Mouse (Mus musculus) layer of hippocampus, adult 9-11 months (tissue): ENCODE results near the gene Cpb2.

Source experiments
- DNase-seq: peaks from one replicate; pipeline ENCODE4 v3.0.0; 2022

Gene Cpb2

DNA sequence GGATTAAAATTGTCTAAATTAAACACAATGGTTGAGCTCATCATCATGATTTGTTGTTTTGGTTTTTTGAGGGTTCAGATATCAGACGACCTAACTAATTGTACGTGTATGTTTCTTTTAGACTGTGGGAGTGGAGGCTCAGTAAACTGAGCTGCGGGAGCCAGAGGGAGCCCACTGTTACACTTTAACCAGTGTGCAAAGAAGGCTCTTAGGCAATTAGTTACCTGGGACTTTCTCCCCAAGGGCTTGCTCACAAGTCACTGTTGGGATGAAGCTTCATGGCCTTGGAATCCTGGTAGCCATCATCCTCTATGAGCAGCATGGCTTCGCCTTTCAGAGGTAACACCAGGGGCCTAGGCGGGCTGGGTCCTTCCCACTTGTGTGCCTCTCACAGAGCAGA is at the start of gene Cpb2:
Gene Cpb2 (plus strand): TSS at position 201 of the 400 bp plus-strand sequence.
- no peak for DNase-seq

DNA sequence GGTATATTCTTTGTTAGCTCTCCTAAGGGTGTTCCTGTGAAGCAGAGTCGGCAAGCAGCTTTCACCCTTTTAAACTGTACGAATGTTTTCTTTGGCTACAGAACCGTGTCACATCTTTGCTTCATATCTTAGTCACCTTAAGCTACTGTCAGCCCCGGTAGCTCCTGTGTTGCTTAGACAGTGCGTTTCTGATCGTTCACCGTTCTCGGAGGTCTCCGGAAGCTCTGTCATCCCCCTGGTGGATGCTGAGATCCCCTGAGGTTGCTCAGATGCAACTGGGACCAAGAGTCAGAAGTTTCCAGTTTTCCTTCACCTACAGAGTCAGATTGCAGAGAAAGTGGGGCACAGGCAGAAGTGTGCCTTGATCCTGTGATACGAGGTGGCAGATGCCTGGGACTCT is 49.7 kb upstream of the Cpb2 start:
- DNase-seq: no peak

- no peak for DNase-seq
Measured at GRCm38 (mm10) chr14:75192858-75193257, 49.2 kb upstream of the Cpb2 start.

GRCm38 (mm10) chr14:75195530-75195929 is 46.6 kb upstream of the Cpb2 start:
- DNase-seq: no peak

- peak; percentile 30 for DNase-seq
Measured at GRCm38 (mm10) chr14:75197027-75197426, 45.1 kb upstream of the Cpb2 start.

- DNase-seq: no peak
Measured at GRCm38 (mm10) chr14:75197660-75198059, 44.4 kb upstream of the Cpb2 start.

DNA sequence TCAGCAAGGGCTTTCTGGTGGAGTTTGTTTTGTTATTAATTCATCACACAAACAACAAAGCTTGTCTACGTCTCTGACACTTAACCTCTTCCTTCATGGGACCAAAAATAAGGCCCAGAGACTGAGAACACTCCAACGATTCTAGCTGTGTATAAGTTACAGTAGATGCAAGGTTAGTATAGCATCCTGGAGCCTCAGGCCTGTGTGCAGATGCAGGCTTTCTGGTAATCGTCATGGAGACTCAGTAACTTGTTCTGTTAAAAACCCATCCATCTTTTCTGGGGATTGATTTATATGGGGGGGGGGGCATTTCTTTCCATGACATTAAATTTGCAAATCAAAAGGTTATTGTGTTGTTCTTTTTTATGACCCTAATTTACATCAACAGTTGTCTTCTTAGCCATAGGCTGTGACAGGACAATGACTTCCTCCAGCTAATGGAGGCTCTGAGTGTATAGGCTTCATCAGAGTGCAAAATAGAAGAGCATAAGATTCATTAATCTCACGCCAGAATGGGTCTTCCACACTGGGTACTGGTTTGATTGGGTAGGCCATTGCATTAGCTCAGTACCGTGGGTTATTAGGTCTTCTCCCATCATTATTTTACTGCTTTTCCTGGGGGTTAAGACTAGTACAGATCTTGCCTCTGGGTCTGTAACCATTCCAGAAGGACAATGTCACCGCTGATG is 36.6 kb upstream of the Cpb2 start:
- DNase-seq: no peak

DNA sequence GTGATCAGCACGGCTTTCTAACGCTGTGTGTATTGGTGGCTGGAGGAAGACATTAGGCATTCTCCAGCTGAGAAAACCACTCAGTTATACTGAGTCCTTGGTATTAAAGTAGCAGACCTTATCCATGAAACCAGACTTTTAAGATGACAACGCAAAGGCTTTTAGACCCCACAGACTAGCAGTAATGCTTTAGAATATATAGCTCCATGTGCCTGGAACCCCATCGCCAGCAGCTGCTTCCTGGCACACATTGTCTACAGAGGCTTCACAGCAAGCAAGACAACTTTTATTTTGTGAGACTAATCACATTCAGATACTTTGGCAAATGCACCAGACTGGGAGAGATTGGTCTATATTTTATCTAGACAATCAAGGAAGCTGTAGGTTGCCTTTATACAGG is 35.8 kb upstream of the Cpb2 start:
- DNase-seq: no peak

- no peak for DNase-seq
Measured at GRCm38 (mm10) chr14:75208572-75209151, 33.4 kb upstream of the Cpb2 start.

GRCm38 (mm10) chr14:75213752-75214151 is 28.3 kb upstream of the Cpb2 start:
- no peak for DNase-seq

DNA sequence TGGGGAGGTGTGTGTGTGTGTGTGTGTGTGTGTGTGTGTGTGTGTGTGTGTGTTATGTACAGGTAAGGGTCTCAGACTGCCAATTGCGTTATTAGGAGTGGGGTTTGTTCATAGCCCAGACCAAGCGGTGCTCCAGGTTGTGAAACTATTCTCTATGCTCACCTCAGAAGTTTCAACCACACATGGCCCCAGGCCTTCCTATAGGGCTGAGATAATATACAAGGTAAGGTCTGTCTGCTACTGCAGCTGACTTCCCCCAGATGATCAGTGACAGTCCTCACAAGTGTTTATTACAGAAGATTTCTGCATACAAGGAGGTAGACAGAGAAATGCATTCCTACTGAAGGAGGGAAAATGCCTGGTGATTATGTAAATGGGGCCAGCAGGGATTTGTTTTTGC is 23.2 kb upstream of the Cpb2 start:
- DNase-seq: no peak

GRCm38 (mm10) chr14:75219250-75219913 is 22.7 kb upstream of the Cpb2 start:
- DNase-seq: no peak

GRCm38 (mm10) chr14:75222386-75222785 is 19.7 kb upstream of the Cpb2 start:
- DNase-seq: no peak

DNA sequence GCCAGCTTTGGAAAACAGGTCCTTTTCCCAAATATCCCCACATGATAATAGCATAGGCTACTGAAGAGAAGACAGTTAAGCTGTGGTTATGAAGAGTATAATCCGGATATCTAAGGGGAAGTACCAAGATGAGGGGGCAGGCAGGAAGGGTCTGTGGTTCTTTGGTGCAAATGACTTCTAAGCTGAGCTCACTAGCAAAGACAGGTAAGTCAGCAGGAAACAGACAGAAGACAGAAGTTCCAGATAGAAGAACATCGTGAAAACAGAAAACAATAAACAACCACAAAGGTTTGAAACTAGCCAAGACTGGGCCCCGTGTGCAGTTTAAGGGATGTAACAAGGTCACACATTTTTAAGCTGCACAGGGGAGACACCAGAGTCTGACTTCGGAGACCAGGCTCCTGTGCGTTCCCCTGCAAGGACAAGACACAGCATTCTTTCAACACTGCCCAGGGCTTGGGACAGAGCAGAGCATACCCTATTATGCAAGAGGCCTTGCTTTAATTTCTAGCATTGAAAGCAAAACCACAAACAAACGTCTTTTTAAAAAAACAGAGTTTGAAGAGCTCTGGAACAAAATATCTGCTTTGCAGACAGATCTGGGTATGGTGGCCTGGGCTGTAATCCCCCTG is 14.5 kb upstream of the Cpb2 start:
- no peak for DNase-seq

GRCm38 (mm10) chr14:75229834-75230233 is 12.3 kb upstream of the Cpb2 start:
- peak; percentile 15 for DNase-seq

GRCm38 (mm10) chr14:75233070-75233469 is 9.0 kb upstream of the Cpb2 start:
- no peak for DNase-seq

DNA sequence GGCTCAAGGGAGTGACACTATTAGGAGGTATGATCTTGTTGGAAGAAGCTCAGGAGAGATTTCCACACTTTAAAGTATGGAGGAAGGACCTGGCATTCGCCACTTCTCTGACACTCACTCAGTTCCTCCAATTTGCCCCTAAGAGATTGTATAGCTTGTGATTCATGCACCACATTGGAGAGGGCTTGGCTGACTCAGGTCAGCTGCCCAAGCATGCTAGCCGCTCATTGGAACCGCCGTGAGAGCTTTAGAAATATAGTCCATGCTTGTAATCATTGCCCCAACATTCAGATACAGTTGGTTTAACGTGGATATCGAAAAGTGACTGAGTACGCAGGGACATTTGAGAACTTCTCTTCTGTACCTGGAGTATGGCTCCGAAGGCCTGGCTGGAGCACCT is 6.5 kb upstream of the Cpb2 start:
- DNase-seq: no peak

- peak; percentile 50 for DNase-seq
Measured at GRCm38 (mm10) chr14:75235955-75236635, 6.0 kb upstream of the Cpb2 start.

- no peak for DNase-seq
Measured at GRCm38 (mm10) chr14:75236636-75237003, 5.5 kb upstream of the Cpb2 start.

GRCm38 (mm10) chr14:75237096-75237495 is 5.0 kb upstream of the Cpb2 start:
- no peak for DNase-seq

DNA sequence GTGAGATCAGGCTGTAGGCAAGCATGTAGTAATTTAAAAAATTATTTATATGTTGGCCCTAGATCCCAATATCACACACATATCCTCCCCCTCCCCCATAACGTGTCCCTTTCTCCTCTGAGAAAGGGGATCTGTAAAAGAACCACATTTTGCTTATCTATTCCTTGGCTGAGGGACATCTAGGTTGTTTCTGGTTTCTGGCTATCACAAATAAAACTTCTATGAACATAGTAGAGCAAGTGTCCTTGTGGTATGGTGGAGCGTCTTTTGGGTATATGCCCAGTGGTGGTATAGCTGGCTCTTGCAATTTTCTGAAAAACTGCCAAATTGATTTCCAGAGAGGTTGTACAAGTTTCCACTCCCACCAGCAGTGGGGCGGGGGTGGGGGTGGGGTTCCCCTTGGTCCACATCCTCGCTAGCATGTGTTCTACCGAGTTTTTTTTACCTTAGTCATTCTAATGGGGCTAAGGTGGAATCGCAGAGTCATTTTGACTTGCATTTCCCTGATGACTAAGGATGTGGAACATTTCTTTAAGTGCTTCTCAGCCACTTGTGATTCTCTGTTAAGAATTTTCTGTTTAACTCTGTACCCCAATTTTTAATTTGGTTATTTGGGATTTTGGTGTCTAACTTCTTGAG is 3.9 kb upstream of the Cpb2 start:
- DNase-seq: no peak

DNA sequence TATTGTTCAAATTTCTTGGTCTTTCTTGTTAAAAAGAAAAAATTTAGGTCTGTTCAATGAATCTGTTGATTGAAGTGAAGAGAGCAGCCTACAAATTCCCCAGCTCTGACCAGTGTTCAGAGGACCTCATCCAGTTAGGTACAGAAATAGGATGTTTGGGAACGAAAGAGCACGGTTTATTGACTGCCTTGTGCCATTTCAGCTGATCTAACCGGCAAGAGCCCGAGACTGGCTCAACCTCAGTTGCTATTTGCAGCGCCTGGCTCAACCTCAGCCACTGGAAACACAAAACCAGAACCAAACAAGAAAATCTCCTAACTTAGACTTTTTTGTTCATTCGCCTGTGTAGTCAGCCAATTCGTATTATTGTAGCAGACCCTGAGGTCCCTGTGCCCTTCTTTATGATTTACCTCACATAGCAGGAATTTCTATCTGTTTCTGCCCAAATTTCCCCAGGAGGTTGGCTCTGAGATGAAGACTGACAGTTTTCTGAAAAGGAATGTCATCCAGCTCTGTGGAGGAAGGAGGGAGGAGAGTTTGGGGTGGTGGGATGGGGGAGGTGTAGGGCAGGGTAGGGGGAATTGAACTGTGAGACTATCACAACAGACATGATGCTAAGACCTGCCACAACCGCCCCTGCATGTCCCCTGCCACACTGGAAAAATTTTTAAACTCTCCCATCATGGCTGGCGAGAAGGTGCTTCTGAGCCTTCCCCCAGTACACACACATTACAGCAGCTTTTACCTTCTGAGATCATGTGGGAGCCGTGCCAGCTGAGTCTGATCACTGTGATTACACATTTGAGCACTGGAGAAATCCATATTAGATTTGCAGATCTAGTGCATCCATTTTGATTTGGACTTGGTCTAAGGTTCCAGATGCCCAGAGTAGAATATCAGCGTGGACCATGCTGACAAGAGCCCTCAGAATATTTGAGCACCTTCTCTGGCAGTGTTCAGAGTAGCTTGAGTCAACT is 4.2 kb downstream of the Cpb2 start:
- no peak for DNase-seq
